Mouse (Mus musculus): ENCODE data around the gene Tmbim6.
"Not testable (repeated sequence)": the region's sequence is repeated elsewhere in the genome, so short reads cannot be mapped to it uniquely, and the experiment has no call there.

DNA sequence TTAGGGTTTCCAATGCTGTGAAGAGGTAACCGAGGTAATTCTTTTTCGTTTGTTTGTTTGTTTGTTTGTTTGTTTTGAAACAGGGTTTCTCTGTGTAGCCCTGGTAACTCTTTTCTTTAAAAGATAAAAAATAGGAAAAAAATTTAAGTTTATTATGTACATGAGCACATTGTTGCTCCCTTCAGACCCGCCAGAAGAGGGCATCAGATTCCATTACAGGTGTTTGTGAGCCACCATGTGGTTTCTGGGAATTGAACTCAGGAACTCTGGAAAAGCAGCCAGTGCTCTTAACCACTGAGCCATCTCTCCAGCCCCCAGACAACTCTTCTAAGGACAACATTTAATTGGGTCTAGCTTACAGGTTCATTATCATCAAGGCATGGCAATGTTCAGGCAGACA, 6.6 kb upstream of the Tmbim6 start:
- not testable (repeated sequence) for TF ChIP-seq CTCF (IDR thresholded peaks at IDR 0.05; ENCODE audit: control insufficient read depth, insufficient read depth, insufficient read length); USF1 (IDR thresholded peaks at IDR 0.05; ENCODE audit: low read depth)
